Mouse (Mus musculus) megakaryocyte-erythroid progenitor cell, adult 5 weeks (primary cell): ENCODE results near the gene Bcl9l. TPM values are rescaled to one million over a fixed set of nuclear protein-coding genes. Genes with fewer than 3 reads are reported as not detected.

ENCODE experiments used
- polyA plus RNA-seq: library from polyadenylated mRNA; stranded (reverse); fragments of >175 nt; gene quantifications from 2 replicates; pipeline ENCODE4 v1.2.3, GENCODE M21; 2012

Bcl9l gene
- polyA plus RNA-seq = 59.4 and 73.6 TPM in 2 replicates

GRCm38 (mm10) chr9:44482552-44482951, at the start of gene Bcl9l:
TSS of gene Bcl9l (plus strand) at chr9:44482825.

DNA sequence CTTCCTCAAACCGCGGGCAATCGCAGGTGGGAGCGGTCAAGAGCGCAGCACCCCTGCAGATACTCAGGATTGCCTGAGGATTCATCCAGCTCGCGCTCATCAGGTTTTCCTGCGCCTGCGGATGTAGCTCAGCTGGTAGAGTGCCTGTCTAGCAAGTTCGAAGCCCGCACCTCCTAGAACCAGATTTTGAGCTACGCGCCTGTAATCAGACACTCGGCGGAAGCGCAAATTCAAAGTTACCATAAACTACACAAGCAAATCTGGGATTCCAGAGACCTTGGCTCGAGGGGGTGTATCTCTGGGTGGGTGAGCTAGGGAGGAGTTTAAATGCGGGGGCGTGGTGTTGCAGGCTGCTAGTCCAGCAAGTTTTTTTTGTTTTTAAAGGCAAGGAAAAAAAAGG, 41.7 kb upstream of the Bcl9l start, which contains the start of gene Foxr1:
TSS of gene Foxr1 (minus strand) at position 176 of the 400 bp plus-strand sequence.

DNA sequence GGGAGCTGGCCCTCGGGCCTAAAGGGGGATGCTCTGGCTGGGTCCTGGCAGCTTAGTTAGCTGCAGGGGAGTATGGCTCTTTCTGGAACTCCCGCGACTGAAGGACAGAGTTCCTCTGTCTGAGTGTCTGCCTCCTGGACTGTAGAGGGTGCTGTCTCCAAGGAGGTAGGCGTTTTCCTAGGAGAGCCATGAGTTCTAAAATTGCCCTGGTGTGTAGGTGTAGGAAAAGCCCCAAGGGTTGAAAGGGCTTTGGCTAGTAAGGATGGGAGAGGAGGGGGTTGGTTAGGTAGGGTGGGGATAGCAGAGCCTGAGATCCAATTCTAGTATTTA, 27.8 kb upstream of the Bcl9l start, which contains the start of gene Upk2:
TSS of gene Upk2 (minus strand) at position 86 of the 330 bp plus-strand sequence.

Other genes starting within 250 kb of the Bcl9l start
- gene Cbl, start 248.8 kb upstream of the Bcl9l start, polyA plus RNA-seq = 17.2 and 20.8 TPM in 2 replicates
- gene Ccdc153, start 242.1 kb upstream of the Bcl9l start, polyA plus RNA-seq = not detected in 2 replicates
- gene Pdzd3, start 231.4 kb upstream of the Bcl9l start, polyA plus RNA-seq = 0.13 and 0.44 TPM in 2 replicates
- gene Nlrx1, start 214.2 kb upstream of the Bcl9l start, polyA plus RNA-seq = 12.4 and 18.2 TPM in 2 replicates
- gene Abcg4, start 194.2 kb upstream of the Bcl9l start, polyA plus RNA-seq = 12.4 and 16.0 TPM in 2 replicates
- gene Hinfp, start 177.2 kb upstream of the Bcl9l start, polyA plus RNA-seq = 5.1 and 7.4 TPM in 2 replicates
- gene C2cd2l, start 162.5 kb upstream of the Bcl9l start, polyA plus RNA-seq = 64.6 and 72.7 TPM in 2 replicates
- 10.2 and 12.1 TPM in 2 replicates for gene Dpagt1, start 156.8 kb upstream of the Bcl9l start, polyA plus RNA-seq
- 701 and 895 TPM in 2 replicates for gene H2afx, start 148.1 kb upstream of the Bcl9l start, polyA plus RNA-seq
- gene Hmbs, start 138.6 kb upstream of the Bcl9l start, polyA plus RNA-seq = 70.8 and 79.3 TPM in 2 replicates
- 14.2 and 16.1 TPM in 2 replicates for gene Vps11, start 121.2 kb upstream of the Bcl9l start, polyA plus RNA-seq
- gene Hyou1, start 103.3 kb upstream of the Bcl9l start, polyA plus RNA-seq = 72.8 and 74.0 TPM in 2 replicates
- gene Slc37a4, start 86.0 kb upstream of the Bcl9l start, polyA plus RNA-seq = 19.2 and 19.6 TPM in 2 replicates
- gene Rps25, start 75.7 kb upstream of the Bcl9l start, polyA plus RNA-seq = 281 and 286 TPM in 2 replicates
- gene Trappc4, start 75.2 kb upstream of the Bcl9l start, polyA plus RNA-seq = 10.1 and 11.5 TPM in 2 replicates
- gene Ccdc84, start 64.3 kb upstream of the Bcl9l start, polyA plus RNA-seq = 17.1 and 21.6 TPM in 2 replicates
- not detected in 2 replicates for gene Foxr1, start 41.7 kb upstream of the Bcl9l start, polyA plus RNA-seq
- not detected in 2 replicates for gene Upk2, start 27.8 kb upstream of the Bcl9l start, polyA plus RNA-seq
- gene Cxcr5, start 79.1 kb downstream of the Bcl9l start, polyA plus RNA-seq = 0.22 and 0.23 TPM in 2 replicates
- gene Ddx6, start 122.1 kb downstream of the Bcl9l start, polyA plus RNA-seq = 28.0 and 36.9 TPM in 2 replicates
- gene Treh, start 190.4 kb downstream of the Bcl9l start, polyA plus RNA-seq = not detected in 2 replicates